In the genomic region with DNA sequence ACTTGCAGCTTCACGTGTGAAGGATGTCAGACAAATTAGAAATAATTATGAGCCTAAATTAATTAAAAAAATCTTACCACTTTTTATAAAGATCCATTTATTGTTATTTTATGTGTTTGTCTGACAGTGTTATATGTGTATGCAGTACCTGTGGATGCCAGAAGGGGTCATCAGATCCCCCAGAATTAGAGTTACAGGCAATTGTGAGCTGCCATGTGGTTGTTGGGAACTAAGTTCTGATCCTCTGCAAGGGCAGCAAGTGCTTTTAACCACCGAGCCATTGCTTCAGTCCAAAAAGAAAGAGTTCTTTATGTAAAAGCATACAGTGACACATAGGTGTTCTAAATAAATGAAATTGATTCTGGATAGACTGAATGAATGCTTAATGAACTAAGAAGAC, we compare ENCODE assay signal across 14 mouse cellular contexts.
"Had no signal": no experiment of that assay in that cellular context is flagged by ENCODE, and none has a peak within 500 bp of the region (broad histone marks: within the 10 kb centered on the region; RNA-seq: fewer than 3 reads in every experiment).

No protein-coding gene starts in this region.

- H3K4me1 ChIP-seq: limb, embryonic 10.5 days; limb, embryonic 13.5 days; liver, embryonic 13.5 days; midbrain, embryonic 12.5 days had no signal

- H3K27me3 ChIP-seq: limb, embryonic 13.5 days; liver, embryonic 13.5 days; midbrain, embryonic 12.5 days had no signal

- H3K9ac ChIP-seq: limb, embryonic 13.5 days; liver, embryonic 13.5 days; lung, embryonic 14.5 days; midbrain, embryonic 12.5 days had no signal

- H3K36me3 ChIP-seq: limb, embryonic 13.5 days; liver, embryonic 13.5 days; midbrain, embryonic 12.5 days had no signal

- ATAC-seq: lung, postnatal 0 days; midbrain, embryonic 16.5 days had no signal

- DNase-seq: kidney, adult 18-20 months; kidney, postnatal 25 days; layer of hippocampus, adult 9-11 months; liver, embryonic 13.5 days; lung, embryonic 14.5 days; thymus, adult 18-20 months; thymus, postnatal 36 days had no signal

- H3K4me3 ChIP-seq: limb, embryonic 10.5 days; limb, embryonic 13.5 days; liver, embryonic 13.5 days; midbrain, embryonic 12.5 days had no signal

- H3K27ac ChIP-seq: kidney, postnatal 0 days; limb, embryonic 10.5 days; limb, embryonic 13.5 days; liver, embryonic 13.5 days; macrophage; midbrain, embryonic 12.5 days had no signal

- H3K4me2 ChIP-seq: limb, embryonic 13.5 days; liver, embryonic 13.5 days; lung, embryonic 14.5 days; midbrain, embryonic 12.5 days had no signal
